Mouse (Mus musculus) CH12.LX (cell line): ENCODE results near the gene Olfr730. TPM values are rescaled to one million over a fixed set of nuclear protein-coding genes. Genes with fewer than 3 reads are reported as not detected.

Experiments used
- DNase-seq: peaks from one replicate; pipeline ENCODE4 v3.0.0-alpha.2; 2013; ENCODE audit errors: extremely low read depth
- H3K27ac ChIP-seq: 2 replicates; pipeline ENCODE4 v1.5.1; 2012; ENCODE audit warnings: low read depth, mild to moderate bottlenecking, control low read depth, moderate library complexity; ENCODE audit not compliant: insufficient read depth
- H3K27me3 ChIP-seq: replicated peaks from 2 replicates; pipeline ENCODE3; 2012; ENCODE audit warnings: inconsistent platforms
- H3K36me3 ChIP-seq, 2 experiments: replicated peaks in 1 of 2; 2 replicates each; pipeline versions ENCODE3 to v1.6.1; 2012; ENCODE audit warnings: inconsistent platforms in 1 of 2, low read length in 1 of 2, mild to moderate bottlenecking in 1 of 2, mixed read lengths in 1 of 2, moderate library complexity in 1 of 2; ENCODE audit not compliant: control insufficient read depth in 1 of 2, insufficient read depth in 1 of 2
- H3K4me1 ChIP-seq, 2 experiments: 2 replicates each; pipeline ENCODE4 v1.6.1; 2012; ENCODE audit warnings: inconsistent platforms in 1 of 2, moderate library complexity in 1 of 2; ENCODE audit not compliant: insufficient read depth in 2 of 2, control insufficient read depth in 1 of 2
- H3K4me2 ChIP-seq: 2 replicates; pipeline ENCODE4 v1.6.1; 2012; ENCODE audit warnings: low read depth, mild to moderate bottlenecking, control low read depth; ENCODE audit not compliant: poor library complexity, insufficient read depth, severe bottlenecking
- H3K4me3 ChIP-seq, 3 experiments: fragments of 150-350 bp in 1 of 3; sonication (generic) in 1 of 3; replicated peaks in 1 of 3; 2 replicates each; pipeline versions ENCODE3 to v1.5.1; 2011 to 2012; ENCODE audit warnings: low read depth in 2 of 3, low read length in 2 of 3, mild to moderate bottlenecking in 2 of 3, moderate library complexity in 2 of 3, control low read depth in 1 of 3, improper control_type of control experiment in 1 of 3, inconsistent platforms in 1 of 3, mixed read lengths in 1 of 3; ENCODE audit not compliant: poor library complexity in 1 of 3
- H3K79me2 ChIP-seq: replicated peaks from 2 replicates; pipeline ENCODE4 v1.6.1; 2012; ENCODE audit warnings: mild to moderate bottlenecking, moderate library complexity; ENCODE audit not compliant: control insufficient read depth, poor library complexity, insufficient read depth, severe bottlenecking; ENCODE audit errors: extremely low read depth
- H3K9ac ChIP-seq: 2 replicates; pipeline ENCODE4 v1.6.1; 2012; ENCODE audit warnings: low read depth, mild to moderate bottlenecking, control low read depth, moderate library complexity; ENCODE audit not compliant: insufficient read depth
- H3K9me3 ChIP-seq: replicated peaks from 2 replicates; pipeline ENCODE3; 2012; ENCODE audit warnings: low read length, inconsistent platforms, mixed read lengths
- BHLHE40 ChIP-seq: IDR thresholded peaks from 2 replicates; pipeline ENCODE4 v1.6.1; 2011; ENCODE audit warnings: mild to moderate bottlenecking, low read depth, low read length, improper control_type of control experiment
- CHD1 ChIP-seq: IDR thresholded peaks from 2 replicates; pipeline ENCODE4 v1.6.1; 2012; ENCODE audit warnings: low read depth, low read length, improper control_type of control experiment, inconsistent platforms
- CHD2 ChIP-seq: IDR thresholded peaks from 2 replicates; pipeline ENCODE4 v1.6.1; 2011; ENCODE audit warnings: low read length, improper control_type of control experiment
- CTCF ChIP-seq, 2 experiments: IDR thresholded peaks in 1 of 2; conservative IDR thresholded peaks in 1 of 2; 2 replicates each; pipeline ENCODE4 v1.5.1; 2011 to 2012; ENCODE audit warnings: low read depth in 2 of 2, low read length in 2 of 2, improper control_type of control experiment in 1 of 2, inconsistent platforms in 1 of 2, mild to moderate bottlenecking in 1 of 2, moderate library complexity in 1 of 2
- ELF1 ChIP-seq: IDR thresholded peaks from 2 replicates; pipeline ENCODE4 v1.6.1; 2014; ENCODE audit warnings: low read depth, mild to moderate bottlenecking, inconsistent platforms, low read length, improper control_type of control experiment
- EP300 ChIP-seq: IDR thresholded peaks from 2 replicates; pipeline ENCODE4 v1.6.1; 2011; ENCODE audit warnings: low read length, improper control_type of control experiment
- IRF4 ChIP-seq: IDR thresholded peaks from 2 replicates; pipeline ENCODE4 v1.6.1; 2014; ENCODE audit warnings: low read depth, mild to moderate bottlenecking, inconsistent platforms, low read length, improper control_type of control experiment
- JUND ChIP-seq: conservative IDR thresholded peaks from 2 replicates; pipeline ENCODE4 v1.6.1; 2011; ENCODE audit warnings: low read depth, low read length, improper control_type of control experiment
- MAX ChIP-seq: IDR thresholded peaks from 2 replicates; pipeline ENCODE4 v1.6.1; 2011; ENCODE audit warnings: low read length, improper control_type of control experiment
- MAZ ChIP-seq: IDR thresholded peaks from 2 replicates; pipeline ENCODE4 v1.6.1; 2012; ENCODE audit warnings: low read depth, mild to moderate bottlenecking, inconsistent platforms, low read length, improper control_type of control experiment, moderate library complexity
- MEF2A ChIP-seq: IDR thresholded peaks from 2 replicates; pipeline ENCODE4 v1.6.1; 2014; ENCODE audit warnings: low read depth, mild to moderate bottlenecking, inconsistent platforms, low read length, improper control_type of control experiment, borderline replicate concordance
- NELFE ChIP-seq: IDR thresholded peaks from 2 replicates; pipeline ENCODE4 v1.6.1; 2011; ENCODE audit warnings: low read depth, low read length, improper control_type of control experiment
- NRF1 ChIP-seq: IDR thresholded peaks from 2 replicates; pipeline ENCODE4 v1.6.1; 2014; ENCODE audit warnings: low read depth, mild to moderate bottlenecking, inconsistent platforms, low read length, improper control_type of control experiment, moderate library complexity
- PAX5 ChIP-seq: IDR thresholded peaks from 2 replicates; pipeline ENCODE4 v1.6.1; 2012; ENCODE audit warnings: low read length, inconsistent platforms, mixed read lengths
- POLR2A ChIP-seq: IDR thresholded peaks from 2 replicates; pipeline ENCODE4 v1.6.1; 2011; ENCODE audit warnings: low read depth, mild to moderate bottlenecking, improper control_type of control experiment, low read length
- POLR2AphosphoS2 ChIP-seq: IDR thresholded peaks from 2 replicates; pipeline ENCODE4 v1.6.1; 2011; ENCODE audit warnings: low read depth, low read length, improper control_type of control experiment
- RAD21 ChIP-seq: IDR thresholded peaks from 2 replicates; pipeline ENCODE4 v1.6.1; 2011; ENCODE audit warnings: low read depth, mild to moderate bottlenecking, low read length, improper control_type of control experiment, moderate library complexity
- RCOR1 ChIP-seq: conservative IDR thresholded peaks from 2 replicates; pipeline ENCODE4 v1.6.1; 2012; ENCODE audit warnings: low read depth, mild to moderate bottlenecking, inconsistent platforms, low read length, improper control_type of control experiment
- SIN3A ChIP-seq: IDR thresholded peaks from 2 replicates; pipeline ENCODE4 v1.6.1; 2012; ENCODE audit warnings: low read length, improper control_type of control experiment, inconsistent platforms
- SMC3 ChIP-seq: IDR thresholded peaks from 2 replicates; pipeline ENCODE4 v1.6.1; 2011; ENCODE audit warnings: low read depth, low read length, improper control_type of control experiment
- TBP ChIP-seq: conservative IDR thresholded peaks from 2 replicates; pipeline ENCODE4 v1.6.1; 2011; ENCODE audit warnings: low read depth, low read length, improper control_type of control experiment
- TCF12 ChIP-seq: IDR thresholded peaks from 2 replicates; pipeline ENCODE4 v1.6.1; 2014; ENCODE audit warnings: low read depth, mild to moderate bottlenecking, inconsistent platforms, low read length, improper control_type of control experiment
- USF1 ChIP-seq: IDR thresholded peaks from 2 replicates; pipeline ENCODE4 v1.6.1; 2014; ENCODE audit warnings: low read depth, mild to moderate bottlenecking, inconsistent platforms, low read length, improper control_type of control experiment
- USF2 ChIP-seq: conservative IDR thresholded peaks from 2 replicates; pipeline ENCODE4 v1.6.1; 2011; ENCODE audit warnings: low read depth, low read length, improper control_type of control experiment
- ZC3H11A ChIP-seq: IDR thresholded peaks from 2 replicates; pipeline ENCODE4 v1.6.1; 2012; ENCODE audit warnings: low read depth, mild to moderate bottlenecking, inconsistent platforms, low read length, improper control_type of control experiment
- ZKSCAN1 ChIP-seq: IDR thresholded peaks from 2 replicates; pipeline ENCODE4 v1.6.1; 2012; ENCODE audit warnings: low read depth, inconsistent platforms, low read length, improper control_type of control experiment, borderline replicate concordance
- ZMIZ1 ChIP-seq: IDR thresholded peaks from 2 replicates; pipeline ENCODE4 v1.6.1; 2012; ENCODE audit warnings: low read depth, mild to moderate bottlenecking, inconsistent platforms, low read length, improper control_type of control experiment
- ZNF384 ChIP-seq: IDR thresholded peaks from 2 replicates; pipeline ENCODE4 v1.6.1; 2012; ENCODE audit warnings: low read depth, low read length, improper control_type of control experiment, inconsistent platforms
- dilution Hi-C: fragments of 300-500 bp; cut with MboI; formaldehyde crosslinking; loops from 2 replicates; pipeline ENCODE4 v1.14.3; 2020; ENCODE audit warnings: low sequenced_read_pairs; ENCODE audit not compliant: extremely low pct_unique_long_range_greater_than_20kb, extremely low pct_ligation_motif_present
- in situ Hi-C: fragments of 300-500 bp; cut with MboI; formaldehyde crosslinking; loops from 3 replicates; pipeline ENCODE4 v1.14.3; 2019; ENCODE audit warnings: low sequenced_read_pairs, low pct_ligation_motif_present, low pct_unique_long_range_greater_than_20kb, mixed read lengths
- polyA plus RNA-seq: library from polyadenylated mRNA; unstranded; fragments of >175 nt; gene quantifications from 2 replicates; pipeline ENCODE4 v1.2.1, GENCODE M21; 2012; ENCODE audit warnings: low read depth; ENCODE audit not compliant: insufficient read length
- total RNA-seq, 2 experiments: library from RNA; depleted of rRNA; stranded (reverse); fragments of 300-350 nt in 1 of 2; fragments of >200 nt in 1 of 2; gene quantifications; 2 replicates each; pipeline ENCODE4 v1.2.3; 2012 to 2014

The Olfr730 gene
- total RNA-seq (2012; rRNA removed) (not detected in 2 replicates), total RNA-seq (2014; rRNA removed) (not detected in 2 replicates), polyA plus RNA-seq (not detected in 2 replicates)

- TF ChIP-seq EP300 (no peak), TCF12 (no peak), SIN3A (no peak), CTCF (conservative IDR thresholded peaks at IDR 0.05 in 1 of 2, IDR thresholded peaks at IDR 0.05 in 1 of 2; ENCODE audit: low read depth in 2 of 2, low read length in 2 of 2) (no peak), CHD1 (no peak), RCOR1 (no peak), MEF2A (no peak), SMC3 (no peak), ZMIZ1 (no peak), ZC3H11A (no peak), ZKSCAN1 (no peak), TBP (no peak), MAZ (no peak), PAX5 (no peak), POLR2A (no peak), ELF1 (no peak), RAD21 (no peak), USF1 (no peak)
- Histone ChIP-seq H3K27ac (no peak within 1 kb of the TSS), H3K9me3 (no peaks in the 10 kb centered on the region), H3K4me1 (no peaks in the 10 kb centered on the region), H3K36me3 (no peaks in the 10 kb centered on the region), H3K27me3 (no peaks in the 10 kb centered on the region), H3K4me3 (no peak within 1 kb of the TSS), H3K4me2 (no peak within 1 kb of the TSS), H3K79me2 (no peaks in the 10 kb centered on the region), H3K9ac (no peak within 1 kb of the TSS)
- dilution Hi-C loops, result no loop called here
- no peak for DNase-seq
- in situ Hi-C loops, result no loop called here
These were observed at the start of gene Olfr730 for GRCm38 (mm10) chr14:50188098-50188497. Gene Olfr730 (minus strand): TSS chr14:50188198.

DNA sequence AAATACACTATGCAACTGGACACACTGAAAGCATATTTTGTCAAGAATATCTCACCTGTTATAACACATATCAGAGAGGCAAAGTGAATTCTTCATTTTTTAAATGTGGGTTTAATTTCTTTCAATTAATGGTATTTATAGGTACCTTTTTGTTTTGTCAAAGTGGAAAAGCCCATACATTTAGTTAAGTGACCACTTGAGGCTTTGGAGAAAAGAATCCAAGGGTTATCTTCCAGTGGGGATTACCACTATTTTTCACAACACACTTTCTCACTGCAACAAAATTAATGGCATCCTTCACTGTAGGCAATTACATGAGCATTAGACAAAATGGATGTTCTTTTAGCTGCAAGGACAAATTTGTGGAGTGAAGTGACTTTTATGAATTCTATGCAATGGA, 35.2 kb downstream of the Olfr730 start, which contains the start of gene Olfr729:
Olfr729 (minus strand) TSS at position 101 of the 400 bp plus-strand sequence.
- no peaks in the 10 kb centered on the region for H3K79me2 ChIP-seq
- TF ChIP-seq EP300, result no peak
- no peak for TF ChIP-seq SMC3
- TF ChIP-seq RCOR1, result no peak
- no peak for TF ChIP-seq NELFE
- no peak for TF ChIP-seq CTCF (conservative IDR thresholded peaks at IDR 0.05 in 1 of 2, IDR thresholded peaks at IDR 0.05 in 1 of 2; ENCODE audit: low read depth in 2 of 2, low read length in 2 of 2)
- no peak for TF ChIP-seq JUND
- TF ChIP-seq CHD2, result no peak
- no peak for TF ChIP-seq NRF1
- TF ChIP-seq MAX, result no peak
- no peak for TF ChIP-seq ZKSCAN1
- no peak for TF ChIP-seq MEF2A
- no peak for TF ChIP-seq BHLHE40
- TF ChIP-seq POLR2AphosphoS2, result no peak
- no peak for TF ChIP-seq CHD1
- TF ChIP-seq USF2, result no peak
- TF ChIP-seq IRF4, result no peak
- no peak for TF ChIP-seq PAX5
- no peak for TF ChIP-seq ZNF384
- no peak for DNase-seq
- H3K9me3 ChIP-seq, result no peaks in the 10 kb centered on the region
- no peak within 1 kb of the TSS for H3K4me3 ChIP-seq
- H3K4me2 ChIP-seq, result no peak within 1 kb of the TSS
- no peaks in the 10 kb centered on the region for H3K4me1 ChIP-seq
- no peaks in the 10 kb centered on the region for H3K36me3 ChIP-seq
- in situ Hi-C loops, result no loop called here
- no peak within 1 kb of the TSS for H3K9ac ChIP-seq
- dilution Hi-C loops, result no loop called here
- no peak within 1 kb of the TSS for H3K27ac ChIP-seq
- no peaks in the 10 kb centered on the region for H3K27me3 ChIP-seq
